Mouse (Mus musculus): ENCODE data around the gene Tsen15. TPM values are rescaled to one million over a fixed set of nuclear protein-coding genes. Genes with fewer than 3 reads are reported as not detected.
A peak's percentile ranks its signal among the peaks of the same experiment; 100 is the strongest.
"Not testable (repeated sequence)": the region's sequence is repeated elsewhere in the genome, so short reads cannot be mapped to it uniquely, and the experiment has no call there.

Tsen15 gene
- polyA plus RNA-seq, 1 experiment = 38.2 TPM

GRCm38 (mm10) chr1:152394956-152395515 lies 8.5 kb upstream of the Tsen15 start:
- no peak overlapping the region for H3K27ac ChIP-seq (ENCODE audit: insufficient read depth, low read length)
- no peak overlapping the region for H3K4me3 ChIP-seq (ENCODE audit: low read depth, low read length)
- no peaks in the 10 kb centered on the region for H3K4me1 ChIP-seq (ENCODE audit: control insufficient read depth, insufficient read depth, low read length)
- no peaks in the 10 kb centered on the region for H3K27me3 ChIP-seq (ENCODE audit: control insufficient read depth, insufficient read depth, low read length, poor library complexity, severe bottlenecking)
- H3K9ac ChIP-seq (ENCODE audit: low read depth, poor library complexity, severe bottlenecking) = no peak overlapping the region
- TF ChIP-seq CTCF (IDR thresholded peaks at IDR 0.05; ENCODE audit: low read depth, low read length) = no peak
- no peak for TF ChIP-seq EP300 (IDR thresholded peaks at IDR 0.05; ENCODE audit: insufficient read depth, low read depth, low read length)
- TF ChIP-seq POLR2A (IDR thresholded peaks at IDR 0.05; ENCODE audit: insufficient read depth, low read length) = no peak
- H3K36me3 ChIP-seq (ENCODE audit: control insufficient read depth, insufficient read depth, low read length, poor library complexity, severe bottlenecking) = no peaks in the 10 kb centered on the region
- H3K9me3 ChIP-seq (replicated peaks; ENCODE audit: control insufficient read depth, insufficient read depth, low read length, poor library complexity, severe bottlenecking) = peaks cover 7% of the 10 kb centered on the region

GRCm38 (mm10) chr1:152394137-152394536 lies 7.6 kb upstream of the Tsen15 start:
- TF ChIP-seq EP300 (IDR thresholded peaks at IDR 0.05; ENCODE audit: insufficient read depth, low read depth, low read length) = no peak
- no peak for TF ChIP-seq POLR2A (IDR thresholded peaks at IDR 0.05; ENCODE audit: insufficient read depth, low read length)
- no peak for TF ChIP-seq CTCF (IDR thresholded peaks at IDR 0.05; ENCODE audit: low read depth, low read length)
- Histone ChIP-seq H3K4me3 (ENCODE audit: low read depth, low read length) (no peak overlapping the region), H3K27ac (ENCODE audit: insufficient read depth, low read length) (no peak overlapping the region), H3K9ac (ENCODE audit: low read depth, poor library complexity, severe bottlenecking) (no peak overlapping the region), H3K4me1 (ENCODE audit: control insufficient read depth, insufficient read depth, low read length) (no peaks in the 10 kb centered on the region), H3K36me3 (ENCODE audit: control insufficient read depth, insufficient read depth, low read length, poor library complexity, severe bottlenecking) (no peaks in the 10 kb centered on the region), H3K27me3 (ENCODE audit: control insufficient read depth, insufficient read depth, low read length, poor library complexity, severe bottlenecking) (no peaks in the 10 kb centered on the region), H3K9me3 (replicated peaks; ENCODE audit: control insufficient read depth, insufficient read depth, low read length, poor library complexity, severe bottlenecking) (peaks cover 7% of the 10 kb centered on the region)

- H3K9ac ChIP-seq (ENCODE audit: low read depth, poor library complexity, severe bottlenecking) = no peak overlapping the region
- no peaks in the 10 kb centered on the region for H3K27me3 ChIP-seq (ENCODE audit: control insufficient read depth, insufficient read depth, low read length, poor library complexity, severe bottlenecking)
- no peak overlapping the region for H3K4me3 ChIP-seq (ENCODE audit: low read depth, low read length)
- TF ChIP-seq EP300 (IDR thresholded peaks at IDR 0.05; ENCODE audit: insufficient read depth, low read depth, low read length) (no peak), POLR2A (IDR thresholded peaks at IDR 0.05; ENCODE audit: insufficient read depth, low read length) (no peak), CTCF (IDR thresholded peaks at IDR 0.05; ENCODE audit: low read depth, low read length) (no peak)
- no peak overlapping the region for H3K27ac ChIP-seq (ENCODE audit: insufficient read depth, low read length)
- no peaks in the 10 kb centered on the region for H3K36me3 ChIP-seq (ENCODE audit: control insufficient read depth, insufficient read depth, low read length, poor library complexity, severe bottlenecking)
- no peaks in the 10 kb centered on the region; the same call in 1 of the 2 replicates for H3K9me3 ChIP-seq (replicated peaks; ENCODE audit: control insufficient read depth, insufficient read depth, low read length, poor library complexity, severe bottlenecking)
- H3K4me1 ChIP-seq (ENCODE audit: control insufficient read depth, insufficient read depth, low read length) = peaks cover 2% of the 10 kb centered on the region
Measured at GRCm38 (mm10) chr1:152389271-152389670, 2.8 kb upstream of the Tsen15 start.

GRCm38 (mm10) chr1:152385693-152386092 lies 795 bp downstream of the Tsen15 start:
- H3K27ac ChIP-seq (ENCODE audit: insufficient read depth, low read length) = not testable (repeated sequence)
- peak overlapping the region; percentile 76 for H3K4me3 ChIP-seq (ENCODE audit: low read depth, low read length)

GRCm38 (mm10) chr1:152384589-152384988 lies 1.9 kb downstream of the Tsen15 start:
- Histone ChIP-seq H3K4me1 (ENCODE audit: control insufficient read depth, insufficient read depth, low read length) (peaks cover 2% of the 10 kb centered on the region), H3K36me3 (ENCODE audit: control insufficient read depth, insufficient read depth, low read length, poor library complexity, severe bottlenecking) (peaks cover 6% of the 10 kb centered on the region; the same call in 1 of the 2 replicates)
- TF ChIP-seq CTCF (IDR thresholded peaks at IDR 0.05; ENCODE audit: low read depth, low read length) = no peak
- TF ChIP-seq POLR2A (IDR thresholded peaks at IDR 0.05; ENCODE audit: insufficient read depth, low read length) = no peak
- TF ChIP-seq EP300 (IDR thresholded peaks at IDR 0.05; ENCODE audit: insufficient read depth, low read depth, low read length) = no peak

More at GRCm38 (mm10) chr1:152385693-152386092, 795 bp downstream of the Tsen15 start:
- not testable (repeated sequence) for H3K9me3 ChIP-seq (replicated peaks; ENCODE audit: control insufficient read depth, insufficient read depth, low read length, poor library complexity, severe bottlenecking); H3K36me3 ChIP-seq (ENCODE audit: control insufficient read depth, insufficient read depth, low read length, poor library complexity, severe bottlenecking); H3K27me3 ChIP-seq (ENCODE audit: control insufficient read depth, insufficient read depth, low read length, poor library complexity, severe bottlenecking); H3K4me1 ChIP-seq (ENCODE audit: control insufficient read depth, insufficient read depth, low read length)
- peak overlapping the region; percentile 93 for H3K9ac ChIP-seq (ENCODE audit: low read depth, poor library complexity, severe bottlenecking)

GRCm38 (mm10) chr1:152378311-152378710 lies 8.2 kb downstream of the Tsen15 start:
- H3K27ac ChIP-seq (ENCODE audit: insufficient read depth, low read length) = no peak overlapping the region
- no peaks in the 10 kb centered on the region for H3K27me3 ChIP-seq (ENCODE audit: control insufficient read depth, insufficient read depth, low read length, poor library complexity, severe bottlenecking)
- no peak for TF ChIP-seq EP300 (IDR thresholded peaks at IDR 0.05; ENCODE audit: insufficient read depth, low read depth, low read length)
- no peak for TF ChIP-seq CTCF (IDR thresholded peaks at IDR 0.05; ENCODE audit: low read depth, low read length)
- no peak for TF ChIP-seq POLR2A (IDR thresholded peaks at IDR 0.05; ENCODE audit: insufficient read depth, low read length)
- no peak overlapping the region for H3K4me3 ChIP-seq (ENCODE audit: low read depth, low read length)
- peaks cover 6% of the 10 kb centered on the region; the same call in 1 of the 2 replicates for H3K36me3 ChIP-seq (ENCODE audit: control insufficient read depth, insufficient read depth, low read length, poor library complexity, severe bottlenecking)
- H3K4me1 ChIP-seq (ENCODE audit: control insufficient read depth, insufficient read depth, low read length) = no peaks in the 10 kb centered on the region
- no peak overlapping the region for H3K9ac ChIP-seq (ENCODE audit: low read depth, poor library complexity, severe bottlenecking)
- H3K9me3 ChIP-seq (replicated peaks; ENCODE audit: control insufficient read depth, insufficient read depth, low read length, poor library complexity, severe bottlenecking) = no peaks in the 10 kb centered on the region

More at GRCm38 (mm10) chr1:152384589-152384988, 1.9 kb downstream of the Tsen15 start:
- Histone ChIP-seq H3K27me3 (ENCODE audit: control insufficient read depth, insufficient read depth, low read length, poor library complexity, severe bottlenecking) (no peaks in the 10 kb centered on the region), H3K9ac (ENCODE audit: low read depth, poor library complexity, severe bottlenecking) (no peak overlapping the region), H3K9me3 (replicated peaks; ENCODE audit: control insufficient read depth, insufficient read depth, low read length, poor library complexity, severe bottlenecking) (no peaks in the 10 kb centered on the region), H3K27ac (ENCODE audit: insufficient read depth, low read length) (no peak overlapping the region), H3K4me3 (ENCODE audit: low read depth, low read length) (no peak overlapping the region)
